Mouse (Mus musculus) liver, adult 2 months (tissue): ENCODE results near the gene 4933430I17Rik. TPM values are rescaled to one million over a fixed set of nuclear protein-coding genes. Genes with fewer than 3 reads are reported as not detected.

Experiments
- DNase-seq: peaks from one replicate; pipeline ENCODE4 v3.0.0-alpha.2; 2011; ENCODE audit warnings: low read depth, low spot score; ENCODE audit errors: extremely low read depth
- H3K27ac ChIP-seq: fragments of 200-500 bp; replicated peaks from 2 replicates; pipeline ENCODE4 v1.5.1; 2012; ENCODE audit warnings: low read depth, mild to moderate bottlenecking, control low read depth, inconsistent platforms, low read length; ENCODE audit not compliant: insufficient read depth
- H3K27me3 ChIP-seq: fragments of 200-500 bp; 2 replicates; pipeline ENCODE4 v1.6.1; 2012; ENCODE audit warnings: mild to moderate bottlenecking, moderate library complexity, low read length, inconsistent platforms; ENCODE audit not compliant: control insufficient read depth, insufficient read depth
- H3K36me3 ChIP-seq: fragments of 200-500 bp; 2 replicates; pipeline ENCODE4 v1.6.1; 2012; ENCODE audit warnings: low read length, inconsistent platforms; ENCODE audit not compliant: control insufficient read depth, insufficient read depth
- H3K4me1 ChIP-seq: fragments of 200-500 bp; 2 replicates; pipeline ENCODE4 v1.6.1; 2011; ENCODE audit warnings: low read length; ENCODE audit not compliant: control insufficient read depth, insufficient read depth
- H3K4me3 ChIP-seq: fragments of 200-500 bp; 2 replicates; pipeline ENCODE4 v1.5.1; 2011; ENCODE audit warnings: low read depth, mild to moderate bottlenecking, control low read depth, low read length, moderate library complexity; ENCODE audit not compliant: insufficient read depth
- H3K79me2 ChIP-seq: fragments of 200-500 bp; 2 replicates; pipeline ENCODE4 v1.6.1; 2012; ENCODE audit warnings: inconsistent platforms, mild to moderate bottlenecking, low read length, moderate library complexity; ENCODE audit not compliant: control insufficient read depth, insufficient read depth
- H3K9ac ChIP-seq: fragments of 200-500 bp; 2 replicates; pipeline ENCODE4 v1.6.1; 2012; ENCODE audit warnings: low read depth, mild to moderate bottlenecking, control low read depth, inconsistent platforms, low read length
- CTCF ChIP-seq: fragments of 200-500 bp; IDR thresholded peaks from 2 replicates; pipeline ENCODE4 v1.5.1; 2011; ENCODE audit warnings: low read depth, low read length, control low read depth
- POLR2A ChIP-seq: fragments of 200-500 bp; IDR thresholded peaks from 2 replicates; pipeline ENCODE4 v1.6.1; 2011; ENCODE audit warnings: low read length, control low read depth; ENCODE audit not compliant: insufficient read depth; ENCODE audit errors: extremely low read depth
- whole genome bisulfite sequencing: fragments of 180-500 bp; shearing (Covaris S2); methylation state at CpG from one replicate; pipeline ENCODE4 v1.1.7; 2018; 5-methylcytosine and 5-hydroxymethylcytosine counted together
- polyA plus RNA-seq: library from polyadenylated mRNA; depleted of rRNA; stranded (reverse); fragments of >200 nt; gene quantifications from 2 replicates; pipeline ENCODE4 v1.2.3, GENCODE M21; 2012
- total RNA-seq: library from RNA; depleted of rRNA; stranded (reverse); fragments of >200 nt; gene quantifications from 2 replicates; pipeline ENCODE4 v1.2.3, GENCODE M21; 2014

4933430I17Rik gene
- total and polyA plus RNA-seq, 2 experiments, result not detected

DNA sequence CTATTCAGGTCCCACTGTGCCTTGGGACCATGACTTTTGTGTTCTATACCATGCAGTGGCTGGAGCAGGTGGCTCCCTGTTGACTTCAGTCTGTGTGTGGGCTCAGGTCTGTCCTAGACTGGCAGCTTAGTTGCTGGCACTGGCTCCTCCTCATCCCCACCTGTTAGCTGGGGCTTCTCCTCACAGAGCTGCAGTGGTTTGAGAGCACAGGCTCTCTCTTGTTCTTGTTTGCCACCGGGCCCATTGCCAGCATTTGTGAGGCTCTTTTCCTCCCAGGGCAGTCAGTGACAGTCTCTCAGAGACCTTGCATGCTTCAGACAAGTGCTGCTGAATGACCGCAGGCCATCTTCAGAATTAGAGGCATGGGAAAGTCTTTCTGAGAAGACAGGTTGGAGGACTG lies 32.5 kb upstream of the 4933430I17Rik start:
- no peaks in the 10 kb centered on the region for H3K36me3 ChIP-seq
- WGBS, result 84% methylated on average over 2 of the region's 2 CpGs
- DNase-seq, result no peak
- no peak overlapping the region for H3K9ac ChIP-seq
- H3K4me1 ChIP-seq, result peaks cover 19% of the 10 kb centered on the region
- no peak overlapping the region for H3K4me3 ChIP-seq
- TF ChIP-seq POLR2A (no peak), CTCF (no peak)
- H3K79me2 ChIP-seq, result no peaks in the 10 kb centered on the region
- H3K27ac ChIP-seq, result no peak overlapping the region
- no peaks in the 10 kb centered on the region for H3K27me3 ChIP-seq

DNA sequence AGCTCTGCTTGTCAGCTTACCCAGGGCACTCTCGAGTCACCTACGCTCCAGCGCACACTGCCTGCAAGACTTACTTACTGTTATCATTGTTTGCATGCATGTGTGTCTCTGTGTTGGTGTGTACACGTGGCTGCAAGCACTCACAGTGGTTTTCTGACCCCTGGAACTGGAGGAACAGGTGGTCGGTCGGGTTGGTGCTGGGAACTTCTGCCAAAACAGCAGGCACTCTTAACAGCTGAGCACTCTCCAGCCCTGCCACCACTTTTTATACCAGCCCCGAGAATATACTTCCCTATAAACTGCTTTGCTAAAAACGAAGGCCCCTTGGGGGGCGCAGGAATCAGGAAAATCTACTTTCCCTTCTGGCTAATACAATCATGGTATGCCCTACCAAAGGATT lies 30.9 kb upstream of the 4933430I17Rik start:
- H3K27me3 ChIP-seq, result no peaks in the 10 kb centered on the region
- H3K4me1 ChIP-seq, result peaks cover 19% of the 10 kb centered on the region
- WGBS, result 72% methylated on average over 9 of the region's 9 CpGs
- H3K4me3 ChIP-seq, result no peak overlapping the region
- no peaks in the 10 kb centered on the region; the same call in 1 of the 2 replicates for H3K36me3 ChIP-seq
- no peaks in the 10 kb centered on the region for H3K79me2 ChIP-seq
- H3K9ac ChIP-seq, result no peak overlapping the region
- TF ChIP-seq POLR2A (no peak), CTCF (no peak)
- no peak for DNase-seq
- H3K27ac ChIP-seq, result no peak overlapping the region

GRCm38 (mm10) chr4:62495946-62496345 lies 29.2 kb upstream of the 4933430I17Rik start:
- 15% methylated on average over 8 of the region's 8 CpGs for WGBS
- Histone ChIP-seq H3K4me3 (no peak overlapping the region), H3K4me1 (peaks cover 21% of the 10 kb centered on the region), H3K79me2 (peaks cover 8% of the 10 kb centered on the region; the same call in 1 of the 2 replicates), H3K27me3 (no peaks in the 10 kb centered on the region), H3K9ac (peak overlapping the region; percentile 1; the same call in 1 of the 2 replicates), H3K27ac (peak overlapping the region; percentile 14; the same call in 1 of the 2 replicates), H3K36me3 (no peaks in the 10 kb centered on the region; the same call in 1 of the 2 replicates)
- DNase-seq, result peak; percentile 98
- TF ChIP-seq POLR2A, result no peak

DNA sequence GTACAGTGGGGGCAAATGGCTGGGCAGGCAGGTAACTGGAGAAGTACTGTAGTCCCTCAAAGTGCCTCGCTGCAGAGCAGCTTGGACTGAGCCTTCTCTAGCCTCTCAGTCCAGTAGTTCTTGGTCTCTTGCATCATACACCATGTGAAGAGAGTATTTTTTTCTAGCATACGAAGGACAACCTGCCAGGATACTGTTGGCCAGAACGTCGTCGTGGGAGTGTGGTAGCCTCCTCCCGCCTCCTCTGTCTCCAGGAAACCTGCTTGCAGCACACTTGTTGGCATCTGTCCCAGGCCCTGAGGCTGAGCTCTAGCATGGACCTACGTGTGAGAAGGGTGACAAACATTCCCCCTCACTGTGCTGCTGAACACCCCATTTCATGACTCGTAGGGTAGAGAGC lies 28.4 kb upstream of the 4933430I17Rik start:
- no peak overlapping the region for H3K9ac ChIP-seq
- no peak overlapping the region for H3K4me3 ChIP-seq
- no peak for TF ChIP-seq CTCF
- TF ChIP-seq POLR2A, result no peak
- peak overlapping the region; percentile 20 for H3K27ac ChIP-seq
- peak; percentile 95 for DNase-seq
- H3K4me1 ChIP-seq, result peaks cover 22% of the 10 kb centered on the region
- H3K79me2 ChIP-seq, result peaks cover 9% of the 10 kb centered on the region; the same call in 1 of the 2 replicates
- no peaks in the 10 kb centered on the region; the same call in 1 of the 2 replicates for H3K36me3 ChIP-seq
- no peaks in the 10 kb centered on the region for H3K27me3 ChIP-seq
- 11% methylated on average over 8 of the region's 8 CpGs for WGBS

- no peaks in the 10 kb centered on the region for H3K27me3 ChIP-seq
- no peak overlapping the region for H3K9ac ChIP-seq
- peaks cover 30% of the 10 kb centered on the region for H3K4me1 ChIP-seq
- no peak for DNase-seq
- peaks cover 9% of the 10 kb centered on the region; the same call in 1 of the 2 replicates for H3K79me2 ChIP-seq
- no peak overlapping the region for H3K27ac ChIP-seq
- TF ChIP-seq CTCF (no peak), POLR2A (no peak)
- H3K36me3 ChIP-seq, result no peaks in the 10 kb centered on the region; the same call in 1 of the 2 replicates
- H3K4me3 ChIP-seq, result no peak overlapping the region
- WGBS, result 82% methylated on average over 4 of the region's 4 CpGs
Observed at GRCm38 (mm10) chr4:62500799-62501198, 24.4 kb upstream of the 4933430I17Rik start.

- no peaks in the 10 kb centered on the region for H3K27me3 ChIP-seq
- H3K4me3 ChIP-seq, result peak overlapping the region; percentile 85
- no peaks in the 10 kb centered on the region; the same call in 1 of the 2 replicates for H3K36me3 ChIP-seq
- H3K79me2 ChIP-seq, result peaks cover 9% of the 10 kb centered on the region; the same call in 1 of the 2 replicates
- peak; percentile 90 for DNase-seq
- WGBS, result 1% methylated on average over 7 of the region's 7 CpGs
- peak overlapping the region; percentile 87 for H3K27ac ChIP-seq
- TF ChIP-seq CTCF (no peak), POLR2A (no peak)
- peaks cover 31% of the 10 kb centered on the region for H3K4me1 ChIP-seq
- H3K9ac ChIP-seq, result peak overlapping the region; percentile 86
Observed at GRCm38 (mm10) chr4:62501534-62501933, 23.6 kb upstream of the 4933430I17Rik start.
